Mouse (Mus musculus) thymus, adult 2 months (tissue): ENCODE measurements around the gene Nr2f6.

Experiments used
- CTCF ChIP-seq: fragments of 200-500 bp; IDR thresholded peaks from 2 replicates; pipeline ENCODE4 v1.5.1; 2012; ENCODE audit warnings: mild to moderate bottlenecking, control low read depth, low read length, moderate library complexity, borderline replicate concordance; ENCODE audit not compliant: control insufficient read depth, poor library complexity, insufficient read depth; ENCODE audit errors: extremely low read depth
- POLR2A ChIP-seq: fragments of 200-500 bp; IDR thresholded peaks from 2 replicates; pipeline ENCODE4 v1.6.1; 2012; ENCODE audit warnings: mild to moderate bottlenecking, low read length, control low read depth, moderate library complexity; ENCODE audit not compliant: control insufficient read depth, poor library complexity, insufficient read depth; ENCODE audit errors: extremely low read depth

DNA sequence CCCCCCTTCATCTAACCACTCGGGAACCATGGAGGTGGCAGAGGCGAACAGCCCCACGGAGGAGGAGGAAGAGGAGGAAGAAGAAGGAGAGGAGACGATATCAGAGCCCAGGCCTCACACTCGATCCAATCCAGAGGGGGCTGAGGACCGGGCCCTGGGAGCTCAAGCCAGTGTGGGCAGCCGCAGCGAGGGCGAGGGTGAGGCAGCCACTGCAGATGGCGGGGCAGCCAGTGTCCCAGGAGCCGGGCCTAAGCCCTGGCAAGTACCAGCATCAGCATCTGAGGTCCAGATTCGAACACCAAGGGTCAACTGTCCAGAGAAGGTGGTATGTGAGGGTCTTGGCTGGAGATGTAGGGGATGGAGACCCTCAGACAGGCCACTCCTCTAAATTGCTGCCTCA, 15.9 kb upstream of the Nr2f6 start:
- TF ChIP-seq POLR2A (no peak), CTCF (no peak)
